Mouse (Mus musculus): ENCODE results near the gene Colgalt2.
A peak's percentile ranks its signal among the peaks of the same experiment; 100 is the strongest.

Colgalt2 gene

GRCm38 (mm10) chr1:152476126-152476525, 76.5 kb downstream of the Colgalt2 start:
- no peak for DNase-seq (ENCODE audit: low read depth, low spot score)

- DNase-seq (ENCODE audit: low read depth, low spot score): no peak
These were observed 91.2 kb downstream of the Colgalt2 start for GRCm38 (mm10) chr1:152490842-152491241.

- DNase-seq (ENCODE audit: low read depth, low spot score): no peak
These were observed 92.6 kb downstream of the Colgalt2 start for GRCm38 (mm10) chr1:152492258-152492657.

- no peak for DNase-seq (ENCODE audit: low read depth, low spot score)
These were observed 97.2 kb downstream of the Colgalt2 start for GRCm38 (mm10) chr1:152496831-152497230.

- DNase-seq (ENCODE audit: low read depth, low spot score): peak; percentile 47
These were observed 98.0 kb downstream of the Colgalt2 start for GRCm38 (mm10) chr1:152497581-152497980.

- no peak for DNase-seq (ENCODE audit: low read depth, low spot score)
These were observed 100.2 kb downstream of the Colgalt2 start for GRCm38 (mm10) chr1:152499802-152500201.

- DNase-seq (ENCODE audit: low read depth, low spot score): no peak
These were observed 106.5 kb downstream of the Colgalt2 start for GRCm38 (mm10) chr1:152506175-152506574.

- DNase-seq (ENCODE audit: low read depth, low spot score): no peak
These were observed 107.1 kb downstream of the Colgalt2 start for GRCm38 (mm10) chr1:152506726-152507125.

GRCm38 (mm10) chr1:152508481-152509220, 109.0 kb downstream of the Colgalt2 start:
- DNase-seq (ENCODE audit: low read depth, low spot score): no peak

GRCm38 (mm10) chr1:152511237-152511636, 111.6 kb downstream of the Colgalt2 start:
- peak; percentile 89 for DNase-seq (ENCODE audit: low read depth, low spot score)

GRCm38 (mm10) chr1:152514256-152514655, 114.6 kb downstream of the Colgalt2 start:
- DNase-seq (ENCODE audit: low read depth, low spot score): no peak

- peak; percentile 61 for DNase-seq (ENCODE audit: low read depth, low spot score)
These were observed 117.5 kb downstream of the Colgalt2 start for GRCm38 (mm10) chr1:152517057-152517570.

- DNase-seq (ENCODE audit: low read depth, low spot score): no peak
These were observed 119.3 kb downstream of the Colgalt2 start for GRCm38 (mm10) chr1:152518971-152519370.

GRCm38 (mm10) chr1:152520798-152521575, 121.4 kb downstream of the Colgalt2 start:
- DNase-seq (ENCODE audit: low read depth, low spot score): peak; percentile 80

GRCm38 (mm10) chr1:152522226-152522625, 122.6 kb downstream of the Colgalt2 start:
- no peak for DNase-seq (ENCODE audit: low read depth, low spot score)

GRCm38 (mm10) chr1:152523292-152523691, 123.7 kb downstream of the Colgalt2 start:
- DNase-seq (ENCODE audit: low read depth, low spot score): no peak

GRCm38 (mm10) chr1:152524098-152524892, 124.7 kb downstream of the Colgalt2 start:
- DNase-seq (ENCODE audit: low read depth, low spot score): no peak

- DNase-seq (ENCODE audit: low read depth, low spot score): peak; percentile 81
These were observed 125.5 kb downstream of the Colgalt2 start for GRCm38 (mm10) chr1:152524987-152525648.

GRCm38 (mm10) chr1:152526154-152526553, 126.5 kb downstream of the Colgalt2 start:
- no peak for DNase-seq (ENCODE audit: low read depth, low spot score)

- no peak for DNase-seq (ENCODE audit: low read depth, low spot score)
These were observed 128.6 kb downstream of the Colgalt2 start for GRCm38 (mm10) chr1:152528214-152528613.

GRCm38 (mm10) chr1:152528778-152529177, 129.1 kb downstream of the Colgalt2 start:
- DNase-seq (ENCODE audit: low read depth, low spot score): no peak
